Mouse (Mus musculus) midbrain, embryonic 10.5 days (tissue): ENCODE results near the gene Gm853. TPM values are rescaled to one million over a fixed set of nuclear protein-coding genes. Genes with fewer than 3 reads are reported as not detected.
A peak's percentile ranks its signal among the peaks of the same experiment; 100 is the strongest.

ENCODE experiments used
- DNase-seq: peaks from one replicate; pipeline ENCODE4 v3.0.0-alpha.2; 2017; ENCODE audit warnings: low spot score
- H3K27ac ChIP-seq: fragments of 300-500 bp; sonication (generic); replicated peaks from 2 replicates; pipeline ENCODE4 v1.5.1; 2016; ENCODE audit warnings: mild to moderate bottlenecking
- H3K27me3 ChIP-seq: fragments of 300-500 bp; sonication (generic); 2 replicates; pipeline ENCODE4 v1.6.1; 2016; ENCODE audit warnings: low read depth, mild to moderate bottlenecking; ENCODE audit not compliant: poor library complexity, severe bottlenecking
- H3K36me3 ChIP-seq: fragments of 300-500 bp; sonication (generic); 2 replicates; pipeline ENCODE4 v1.6.1; 2016; ENCODE audit warnings: mild to moderate bottlenecking, moderate library complexity
- H3K4me1 ChIP-seq: fragments of 300-500 bp; sonication (generic); 2 replicates; pipeline ENCODE4 v1.6.1; 2016
- H3K4me3 ChIP-seq: fragments of 300-500 bp; sonication (generic); 2 replicates; pipeline ENCODE4 v1.5.1; 2016; ENCODE audit warnings: mild to moderate bottlenecking, moderate library complexity
- H3K9me3 ChIP-seq: fragments of 300-500 bp; sonication (generic); replicated peaks from 2 replicates; pipeline ENCODE4 v1.6.1; 2016; ENCODE audit warnings: mild to moderate bottlenecking
- WGBS: fragments of 180-500 bp; shearing (Covaris S2); methylation state at CpG from one replicate; pipeline ENCODE4 v1.1.7; 2016; 5-methylcytosine and 5-hydroxymethylcytosine counted together
- polyA plus RNA-seq: library from polyadenylated mRNA; unstranded; fragments of >200 nt; fragmentation: Nextera tagmentation; extraction: Ambion mirVana; gene quantifications from 2 replicates; pipeline ENCODE4 v1.2.1, GENCODE M21; 2016

Gene Gm853
- polyA plus RNA-seq, 1 experiment from 2014 or later, result 0.31 TPM

GRCm38 (mm10) chr4:130180909-130181602 is 41.1 kb downstream of the Gm853 start:
- no peaks in the 10 kb centered on the region for H3K36me3 ChIP-seq
- H3K27me3 ChIP-seq, result peaks cover 33% of the 10 kb centered on the region
- no peak overlapping the region for H3K4me3 ChIP-seq
- no peaks in the 10 kb centered on the region for H3K9me3 ChIP-seq
- 82% methylated on average over 7 of the region's 7 CpGs for WGBS
- no peak overlapping the region for H3K27ac ChIP-seq
- peaks cover 5% of the 10 kb centered on the region for H3K4me1 ChIP-seq
- DNase-seq, result no peak

GRCm38 (mm10) chr4:130179876-130180275 is 42.3 kb downstream of the Gm853 start:
- Histone ChIP-seq H3K27ac (no peak overlapping the region), H3K36me3 (no peaks in the 10 kb centered on the region), H3K9me3 (no peaks in the 10 kb centered on the region), H3K4me3 (no peak overlapping the region), H3K27me3 (peaks cover 45% of the 10 kb centered on the region), H3K4me1 (peaks cover 16% of the 10 kb centered on the region)
- no peak for DNase-seq
- 85% methylated on average over 3 of the region's 3 CpGs for WGBS

- H3K27ac ChIP-seq, result no peak overlapping the region
- WGBS, result 68% methylated on average over 7 of the region's 7 CpGs
- no peaks in the 10 kb centered on the region for H3K36me3 ChIP-seq
- H3K4me1 ChIP-seq, result peaks cover 34% of the 10 kb centered on the region
- no peaks in the 10 kb centered on the region for H3K9me3 ChIP-seq
- no peak for DNase-seq
- H3K27me3 ChIP-seq, result peaks cover 58% of the 10 kb centered on the region
- no peak overlapping the region for H3K4me3 ChIP-seq
Observed at GRCm38 (mm10) chr4:130177536-130177935, 44.7 kb downstream of the Gm853 start.

GRCm38 (mm10) chr4:130177087-130177486 is 45.1 kb downstream of the Gm853 start:
- H3K36me3 ChIP-seq, result no peaks in the 10 kb centered on the region
- no peaks in the 10 kb centered on the region for H3K9me3 ChIP-seq
- peaks cover 63% of the 10 kb centered on the region for H3K27me3 ChIP-seq
- H3K27ac ChIP-seq, result no peak overlapping the region
- no peak for DNase-seq
- 80% methylated on average over 4 of the region's 4 CpGs for WGBS
- no peak overlapping the region for H3K4me3 ChIP-seq
- peaks cover 38% of the 10 kb centered on the region for H3K4me1 ChIP-seq

- Histone ChIP-seq H3K36me3 (no peaks in the 10 kb centered on the region), H3K4me1 (peaks cover 47% of the 10 kb centered on the region), H3K27ac (no peak overlapping the region), H3K9me3 (no peaks in the 10 kb centered on the region), H3K27me3 (peaks cover 68% of the 10 kb centered on the region), H3K4me3 (no peak overlapping the region)
- no peak for DNase-seq
- WGBS, result 78% methylated on average over 5 of the region's 5 CpGs
Observed at GRCm38 (mm10) chr4:130176156-130176720, 46.0 kb downstream of the Gm853 start.

- no peak for DNase-seq
- H3K4me3 ChIP-seq, result peak within 1 kb of the TSS; percentile 45
- H3K27ac ChIP-seq, result peak within 1 kb of the TSS; percentile 65
- 2% methylated on average over 14 of the region's 14 CpGs for WGBS
- H3K27me3 ChIP-seq, result peaks cover 68% of the 10 kb centered on the region
- H3K36me3 ChIP-seq, result no peaks in the 10 kb centered on the region
- H3K9me3 ChIP-seq, result no peaks in the 10 kb centered on the region
- H3K4me1 ChIP-seq, result peaks cover 48% of the 10 kb centered on the region
Observed at GRCm38 (mm10) chr4:130175072-130175711, 47.0 kb downstream of the Gm853 start, which contains the start of gene Tinagl1. Gene Tinagl1, minus strand, starts transcription at chr4:130175122.

GRCm38 (mm10) chr4:130174335-130175031 is 47.7 kb downstream of the Gm853 start:
- H3K9me3 ChIP-seq, result no peaks in the 10 kb centered on the region
- H3K27me3 ChIP-seq, result peaks cover 63% of the 10 kb centered on the region
- DNase-seq, result peak; percentile 44
- H3K36me3 ChIP-seq, result no peaks in the 10 kb centered on the region
- WGBS, result 4% methylated on average over 25 of the region's 25 CpGs
- peak overlapping the region; percentile 65 for H3K27ac ChIP-seq
- peak overlapping the region; percentile 45 for H3K4me3 ChIP-seq
- H3K4me1 ChIP-seq, result peaks cover 48% of the 10 kb centered on the region

- Histone ChIP-seq H3K4me1 (peaks cover 52% of the 10 kb centered on the region), H3K36me3 (no peaks in the 10 kb centered on the region), H3K27ac (peak overlapping the region; percentile 65), H3K4me3 (peak overlapping the region; percentile 45), H3K9me3 (no peaks in the 10 kb centered on the region), H3K27me3 (peaks cover 62% of the 10 kb centered on the region)
- DNase-seq, result no peak
- WGBS, result 48% methylated on average over 19 of the region's 19 CpGs
Observed at GRCm38 (mm10) chr4:130173911-130174311, 48.3 kb downstream of the Gm853 start.

- peaks cover 58% of the 10 kb centered on the region for H3K4me1 ChIP-seq
- no peak overlapping the region for H3K27ac ChIP-seq
- H3K4me3 ChIP-seq, result no peak overlapping the region
- no peaks in the 10 kb centered on the region for H3K9me3 ChIP-seq
- no peak for DNase-seq
- H3K36me3 ChIP-seq, result no peaks in the 10 kb centered on the region
- peaks cover 62% of the 10 kb centered on the region for H3K27me3 ChIP-seq
- 75% methylated on average over 11 of the region's 11 CpGs for WGBS
Observed at GRCm38 (mm10) chr4:130173060-130173822, 49.0 kb downstream of the Gm853 start.

GRCm38 (mm10) chr4:130171951-130172765 is 50.0 kb downstream of the Gm853 start:
- peaks cover 69% of the 10 kb centered on the region for H3K4me1 ChIP-seq
- DNase-seq, result peak; percentile 25
- no peaks in the 10 kb centered on the region for H3K36me3 ChIP-seq
- H3K27me3 ChIP-seq, result peaks cover 61% of the 10 kb centered on the region
- H3K4me3 ChIP-seq, result no peak overlapping the region
- H3K27ac ChIP-seq, result peak overlapping the region; percentile 49; the same call in 1 of the 2 replicates
- H3K9me3 ChIP-seq, result no peaks in the 10 kb centered on the region
- 73% methylated on average over 11 of the region's 11 CpGs for WGBS

GRCm38 (mm10) chr4:130170362-130170761 is 51.8 kb downstream of the Gm853 start:
- no peaks in the 10 kb centered on the region for H3K9me3 ChIP-seq
- peaks cover 59% of the 10 kb centered on the region for H3K4me1 ChIP-seq
- no peak for DNase-seq
- 87% methylated on average over 4 of the region's 4 CpGs for WGBS
- peaks cover 63% of the 10 kb centered on the region for H3K27me3 ChIP-seq
- H3K36me3 ChIP-seq, result no peaks in the 10 kb centered on the region
- no peak overlapping the region for H3K27ac ChIP-seq
- no peak overlapping the region for H3K4me3 ChIP-seq
